Mouse (Mus musculus) granulocyte monocyte progenitor cell, adult 5-6 weeks (primary cell): ENCODE data around the gene E130208F15Rik. TPM values are rescaled to one million over a fixed set of nuclear protein-coding genes. Genes with fewer than 3 reads are reported as not detected.

ENCODE experiments used
- ATAC-seq: replicated peaks from 2 replicates; pipeline ENCODE4 v1.8.0; 2016; ENCODE audit warnings: mild to moderate bottlenecking, moderate TSS enrichment, inconsistent platforms; ENCODE audit not compliant: poor library complexity, severe bottlenecking
- total RNA-seq, 2 experiments: library from RNA; stranded (forward) in 1 of 2; stranded (reverse) in 1 of 2; fragments of 200-712, 200-1000 nt in 1 of 2; fragments of >200 nt in 1 of 2; fragmentation: Nextera tagmentation in 1 of 2; gene quantifications; 2 replicates each; pipeline ENCODE4 v1.2.3; 2014 to 2017

Gene E130208F15Rik
- total RNA-seq, 2 experiments from 2014 or later = 2.5 TPM; not detected in 1

DNA sequence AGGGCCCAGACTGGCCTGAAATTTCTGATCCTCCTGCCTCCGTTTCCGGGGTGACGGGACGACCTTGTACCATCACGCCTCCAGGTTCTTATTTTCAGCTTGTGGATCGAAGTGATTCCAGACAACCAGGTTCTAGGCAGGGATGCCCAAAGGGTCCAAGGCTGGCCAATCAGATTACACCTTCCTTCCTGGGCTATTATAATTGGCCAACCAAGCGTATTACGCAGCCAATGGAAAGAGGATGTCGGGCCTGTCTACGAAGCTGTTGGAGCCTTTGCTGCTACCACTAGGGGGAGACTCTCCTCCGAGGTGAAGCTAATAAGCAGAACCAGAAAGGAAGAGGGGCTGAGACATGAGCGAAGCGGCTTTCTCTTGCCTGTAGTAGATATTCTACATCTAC lies 10.3 kb downstream of the E130208F15Rik start:
- peak; percentile 90 for ATAC-seq

DNA sequence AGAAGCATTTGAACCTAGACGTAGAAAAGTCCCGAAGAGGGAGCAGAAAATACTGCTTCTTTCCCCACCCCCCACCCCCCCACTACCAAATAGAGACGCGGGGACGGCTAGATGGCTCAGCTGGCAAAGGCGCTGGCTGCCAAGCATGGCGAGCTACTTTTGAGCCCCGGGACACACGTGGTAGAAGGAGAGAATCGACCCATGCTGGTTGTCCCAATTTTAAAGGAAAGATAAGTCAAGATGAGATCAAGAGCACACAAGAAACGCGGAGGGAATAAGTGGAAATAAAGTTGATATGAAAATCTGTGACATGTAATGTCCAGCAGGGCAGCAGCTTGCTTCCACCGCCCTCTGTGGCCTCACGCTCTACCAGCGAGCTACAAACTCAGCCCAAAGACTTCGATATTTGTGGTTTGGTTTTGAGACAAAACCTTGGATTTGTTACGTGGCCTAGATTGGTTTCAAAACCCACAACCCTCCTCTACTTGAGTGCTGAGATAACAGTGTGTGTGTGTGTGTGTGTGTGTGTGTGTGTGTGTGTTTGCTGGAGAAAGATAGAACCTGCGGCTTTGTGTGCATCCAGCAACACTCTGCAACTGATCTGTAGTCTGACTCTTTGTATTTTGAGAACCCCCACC lies 11.2 kb downstream of the E130208F15Rik start:
- ATAC-seq = no peak

DNA sequence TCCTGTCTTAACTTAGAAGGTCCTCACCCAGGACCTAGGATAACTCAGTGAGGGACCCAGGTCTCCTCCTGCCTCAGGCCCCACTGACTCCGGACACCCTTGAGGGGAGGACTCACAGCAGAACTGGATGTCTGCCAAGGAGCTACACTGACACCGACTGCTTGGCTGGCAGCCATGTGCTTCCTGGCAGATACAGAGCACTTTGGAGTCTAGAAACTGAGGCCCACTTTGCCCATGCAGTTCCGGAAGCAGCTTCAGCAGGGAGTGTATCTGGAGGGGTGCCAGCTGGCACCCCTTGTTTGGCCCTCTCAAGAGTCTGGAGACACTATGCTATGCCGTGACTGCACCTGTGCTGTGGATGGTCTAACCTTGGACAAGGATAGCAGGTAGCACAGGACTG lies 11.9 kb downstream of the E130208F15Rik start:
- ATAC-seq = no peak

DNA sequence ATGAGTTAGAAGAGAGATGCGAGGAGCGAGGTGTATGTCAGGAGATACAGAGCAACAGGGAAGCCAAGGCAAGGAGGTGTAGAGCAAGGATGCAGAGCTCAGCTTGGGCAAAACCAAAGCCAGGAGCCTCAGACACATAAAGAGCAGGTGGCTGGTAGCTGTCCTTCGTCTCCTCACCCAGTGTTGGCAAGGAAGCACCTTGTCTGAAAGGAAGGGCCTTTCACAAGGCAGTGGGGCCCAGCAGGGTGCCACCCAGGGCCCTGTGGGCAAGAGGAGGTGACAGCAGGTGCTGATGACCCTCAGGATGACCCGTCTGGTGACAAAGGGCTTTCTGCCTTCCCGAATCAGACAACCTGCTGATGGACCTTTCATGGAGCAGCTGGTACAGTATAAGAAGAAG lies 13.0 kb downstream of the E130208F15Rik start:
- ATAC-seq = no peak

DNA sequence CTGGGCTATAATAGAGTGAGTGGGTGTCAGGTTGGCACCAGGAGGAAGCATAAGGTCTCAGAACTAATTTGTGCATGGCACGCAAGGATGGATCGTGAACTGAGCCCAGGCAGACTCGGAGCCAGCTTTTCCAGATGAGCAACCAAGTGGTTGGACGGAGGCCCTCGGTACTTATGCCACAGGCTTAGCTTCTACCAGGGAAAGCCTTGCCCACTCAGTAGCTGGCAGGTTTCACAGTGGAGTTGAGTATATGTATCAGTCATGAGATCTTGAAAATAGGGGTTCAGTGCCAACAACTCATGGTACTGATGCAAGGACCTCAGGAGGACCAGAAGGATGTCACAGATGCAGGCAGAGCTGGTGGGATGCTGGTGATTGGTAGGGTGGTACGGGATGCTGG lies 14.1 kb downstream of the E130208F15Rik start:
- no peak for ATAC-seq

DNA sequence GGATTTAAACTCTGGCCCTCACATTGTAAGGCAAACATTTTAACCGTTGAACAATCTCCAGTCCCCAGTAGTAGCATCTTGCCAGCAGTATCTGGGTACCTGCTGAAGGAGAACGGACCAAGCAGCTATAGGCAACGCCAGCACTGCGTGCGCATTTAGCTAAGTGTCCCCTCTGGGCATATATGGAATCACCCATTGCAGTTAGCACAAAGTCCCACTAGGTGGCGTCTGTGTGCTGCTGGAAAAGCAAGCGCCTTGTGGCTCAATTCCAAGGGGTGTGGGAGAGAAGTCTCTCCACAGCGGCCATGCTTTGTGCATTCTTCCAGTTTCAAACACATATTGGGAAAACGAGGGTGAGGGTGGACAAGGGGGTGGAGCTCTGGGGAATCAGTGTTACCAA lies 14.8 kb downstream of the E130208F15Rik start:
- peak; percentile 72 for ATAC-seq

DNA sequence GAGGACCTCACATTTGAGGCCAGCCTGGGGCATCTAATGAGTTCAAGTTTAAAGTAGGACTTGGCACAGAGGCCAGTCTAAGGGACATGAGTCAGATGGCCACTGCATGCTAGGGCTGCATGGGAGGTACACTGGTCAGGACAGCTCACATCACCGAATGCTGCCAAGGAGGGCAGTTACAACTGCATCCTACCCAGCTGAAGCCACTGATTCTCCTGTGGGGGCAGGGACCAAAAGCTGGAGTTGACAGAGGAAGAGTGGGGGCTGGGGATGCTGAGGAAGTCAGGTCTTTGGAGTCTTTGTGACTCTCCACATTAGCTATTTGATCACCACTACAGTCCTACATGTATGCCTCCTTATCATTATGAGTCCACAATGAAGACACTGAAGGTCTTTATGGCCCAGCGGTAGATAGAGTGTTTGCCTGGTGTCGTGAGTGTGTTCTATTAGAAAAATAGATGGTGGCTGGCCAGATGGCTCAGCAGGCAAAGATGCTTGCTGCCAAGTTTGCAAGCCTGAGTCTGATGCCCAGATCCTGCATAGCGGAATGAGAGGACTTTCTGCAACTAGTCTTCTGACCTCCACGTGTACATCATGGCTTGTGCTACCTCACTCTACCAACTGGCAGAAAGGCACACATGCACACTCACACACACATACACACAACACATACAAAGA lies 18.0 kb downstream of the E130208F15Rik start:
- no peak for ATAC-seq

DNA sequence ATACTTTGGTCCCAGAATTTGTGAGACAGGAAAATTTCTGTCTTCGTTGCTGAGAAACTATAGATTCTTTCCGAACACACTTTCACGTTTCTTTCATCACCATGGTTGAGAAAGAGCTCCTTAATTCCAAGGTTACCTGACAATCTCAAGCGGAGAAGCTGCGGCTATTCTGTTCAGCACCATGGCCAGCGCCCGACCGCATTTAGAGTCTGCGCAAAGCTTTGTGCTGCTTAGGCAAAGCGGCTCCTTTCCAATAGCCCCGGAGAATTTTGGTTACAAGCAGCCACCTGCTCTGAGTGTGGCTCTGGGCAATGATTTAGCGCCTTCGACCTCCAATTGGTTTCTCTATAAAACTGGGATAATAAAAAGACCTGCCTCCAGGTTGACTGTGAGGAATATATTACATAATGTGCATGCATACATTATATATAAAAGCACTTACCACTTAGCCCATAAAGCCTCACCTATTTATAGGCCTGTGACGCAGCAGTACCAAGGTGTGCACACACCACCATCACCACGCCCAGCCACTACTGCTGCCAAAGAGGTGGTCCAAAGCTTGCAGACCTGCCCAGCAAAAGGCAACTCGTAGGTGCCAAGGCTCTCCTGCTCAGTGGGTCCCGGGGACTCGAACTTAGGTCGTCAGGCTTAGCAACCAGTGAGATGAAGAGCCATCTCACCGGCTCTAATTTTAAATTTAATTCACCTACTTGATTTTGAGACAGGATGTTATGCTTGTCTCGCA lies 25.3 kb downstream of the E130208F15Rik start:
- ATAC-seq = peak; percentile 43; the same call in 1 of the 2 replicates

DNA sequence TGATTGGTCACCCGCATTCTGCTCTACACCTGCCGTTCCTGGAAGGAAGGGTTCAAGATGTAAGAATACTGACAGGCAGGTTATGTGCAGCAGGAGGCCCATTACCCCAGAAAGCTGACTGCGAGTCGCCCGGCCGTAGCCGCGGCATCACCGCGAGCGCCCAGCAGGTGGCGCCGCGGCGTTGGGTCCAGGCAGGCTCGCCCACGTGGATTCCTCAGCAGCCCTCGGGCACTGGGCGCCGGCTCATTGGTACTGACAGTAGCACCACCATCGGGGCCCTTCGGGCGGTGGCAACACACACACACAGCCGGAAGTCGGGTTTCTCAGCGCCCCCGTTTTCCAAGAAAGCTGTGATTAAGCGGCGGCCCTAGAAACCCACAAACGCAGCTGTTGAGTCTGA lies 26.3 kb downstream of the E130208F15Rik start:
- ATAC-seq = peak; percentile 87

DNA sequence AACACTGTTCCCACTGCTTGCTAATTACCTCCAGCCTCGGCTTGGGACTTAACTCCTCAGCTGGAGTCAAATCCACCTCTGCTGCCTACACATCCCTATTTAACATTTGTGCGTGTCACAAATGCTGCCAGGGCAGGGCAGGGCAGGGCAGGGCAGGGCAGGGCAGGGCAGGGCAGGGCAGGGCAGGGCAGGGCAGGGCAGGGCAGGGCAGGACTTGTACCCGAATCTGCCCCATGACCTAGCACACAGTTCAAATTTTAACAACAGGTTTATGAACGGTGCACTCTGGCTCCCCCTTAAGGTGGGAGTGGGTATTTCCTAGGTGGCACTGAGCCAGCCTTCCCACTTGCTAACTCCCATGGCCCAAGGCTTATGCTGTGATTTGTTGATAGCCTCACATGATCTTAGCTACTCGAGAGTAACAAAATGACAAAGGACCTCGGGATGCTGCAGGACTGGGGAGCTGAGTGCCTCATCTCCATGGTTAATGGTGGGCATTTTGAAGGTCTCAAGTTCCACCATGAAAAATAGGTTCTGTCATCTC lies 31.8 kb downstream of the E130208F15Rik start:
- ATAC-seq = peak; percentile 70

DNA sequence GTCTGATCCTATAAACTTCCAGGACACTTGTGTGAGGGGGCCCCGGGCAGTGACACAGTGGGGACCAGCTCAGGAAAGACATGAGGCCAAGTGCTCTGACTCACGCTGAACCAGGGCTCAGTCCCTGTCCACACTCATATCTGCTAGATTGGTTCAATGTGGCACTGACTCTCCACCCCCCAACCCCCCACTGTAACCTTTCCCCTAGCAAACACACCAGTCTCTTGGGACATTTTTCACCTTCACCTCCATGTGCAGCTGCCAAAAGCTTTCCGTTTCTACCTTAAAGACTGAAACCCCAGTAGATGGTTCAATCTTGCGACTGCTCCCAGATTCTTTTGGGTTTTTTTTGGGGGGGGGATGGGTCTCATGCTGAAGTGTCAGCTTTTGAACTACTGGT lies 32.5 kb downstream of the E130208F15Rik start:
- ATAC-seq = no peak

DNA sequence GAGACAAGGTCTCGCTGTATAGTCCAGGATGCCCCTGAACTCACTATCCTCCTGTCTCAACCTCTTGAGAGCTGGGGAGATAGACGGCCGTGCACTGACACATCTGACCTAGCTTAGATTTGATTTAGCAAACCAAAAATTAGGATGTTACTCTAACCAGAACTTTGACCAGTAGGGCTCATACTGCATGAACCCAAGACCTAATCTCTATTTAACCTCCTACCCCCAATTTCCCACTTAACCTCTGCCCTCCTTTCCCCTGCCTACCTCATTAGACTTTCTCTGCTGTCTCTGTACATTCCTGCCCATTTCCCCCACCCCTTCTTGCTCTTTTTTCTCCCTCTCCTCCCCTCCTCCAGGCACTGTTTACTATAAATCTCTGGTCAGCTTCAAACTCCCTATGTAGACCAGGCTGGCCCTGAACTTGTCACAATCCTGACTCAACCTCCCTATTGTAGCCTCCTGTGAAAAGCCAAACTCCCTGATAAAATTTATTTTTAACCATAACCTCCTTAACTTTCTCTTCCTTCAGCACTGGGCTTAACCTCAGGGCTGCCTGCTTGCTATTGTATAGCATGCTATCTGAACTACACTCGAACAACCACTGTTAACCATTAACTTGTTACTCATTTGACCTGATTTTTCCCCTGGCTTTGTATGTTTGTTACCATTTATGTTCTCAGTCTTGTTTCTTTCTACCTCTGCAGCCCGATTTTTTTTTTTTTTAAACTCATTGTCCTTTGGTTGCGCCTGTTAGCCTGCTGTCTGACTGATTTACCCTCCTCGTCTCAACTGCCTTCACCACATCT lies 37.0 kb downstream of the E130208F15Rik start:
- no peak for ATAC-seq

DNA sequence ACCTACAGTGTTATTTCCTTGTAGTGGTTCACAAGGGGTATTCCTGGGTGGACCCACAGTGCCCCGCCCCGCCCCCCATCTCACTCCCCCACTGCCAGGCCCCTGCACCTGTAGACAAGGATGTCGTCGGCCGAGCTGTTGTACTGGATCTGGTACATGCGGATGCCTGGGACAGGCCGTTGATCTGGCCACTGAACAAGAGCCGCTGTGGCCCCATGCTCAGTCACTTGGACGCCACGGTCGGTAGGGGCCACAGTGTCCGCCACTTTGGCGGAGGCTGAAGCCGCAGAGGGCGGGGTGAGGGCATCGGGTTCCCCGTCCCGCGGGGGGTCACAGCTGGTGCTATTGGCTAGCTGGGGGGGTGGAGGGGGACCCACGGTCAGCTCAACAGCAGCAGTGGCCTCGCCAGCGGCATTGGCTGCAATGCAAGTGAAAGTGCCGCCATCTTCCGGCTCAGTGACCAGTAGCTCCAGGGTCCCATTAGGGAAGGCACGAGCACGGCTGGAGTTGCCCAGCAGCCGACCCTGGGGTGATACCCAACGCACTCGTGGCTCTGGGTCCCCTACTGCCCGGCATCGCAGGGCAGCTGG lies 37.8 kb downstream of the E130208F15Rik start:
- ATAC-seq = no peak

DNA sequence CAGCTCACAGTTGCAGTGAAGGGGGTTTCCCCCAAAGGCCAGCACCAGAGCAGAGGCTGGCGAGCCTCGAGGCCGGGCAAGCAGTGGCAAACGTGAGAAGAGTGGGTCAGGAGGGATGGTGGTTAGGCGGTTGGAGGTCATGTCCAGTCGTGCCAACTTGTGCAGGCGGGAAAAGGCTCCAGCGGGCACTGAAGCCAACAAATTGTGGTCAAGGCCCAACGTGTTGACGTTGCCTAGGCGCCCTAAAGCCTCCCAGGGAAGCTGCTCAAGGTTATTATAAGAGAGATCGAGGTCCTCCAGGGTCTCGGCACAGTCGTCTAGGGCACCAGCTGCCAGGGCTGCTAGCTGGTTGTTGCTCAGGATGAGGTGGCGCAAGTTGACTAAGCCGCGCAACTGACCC lies 38.5 kb downstream of the E130208F15Rik start:
- ATAC-seq = no peak

DNA sequence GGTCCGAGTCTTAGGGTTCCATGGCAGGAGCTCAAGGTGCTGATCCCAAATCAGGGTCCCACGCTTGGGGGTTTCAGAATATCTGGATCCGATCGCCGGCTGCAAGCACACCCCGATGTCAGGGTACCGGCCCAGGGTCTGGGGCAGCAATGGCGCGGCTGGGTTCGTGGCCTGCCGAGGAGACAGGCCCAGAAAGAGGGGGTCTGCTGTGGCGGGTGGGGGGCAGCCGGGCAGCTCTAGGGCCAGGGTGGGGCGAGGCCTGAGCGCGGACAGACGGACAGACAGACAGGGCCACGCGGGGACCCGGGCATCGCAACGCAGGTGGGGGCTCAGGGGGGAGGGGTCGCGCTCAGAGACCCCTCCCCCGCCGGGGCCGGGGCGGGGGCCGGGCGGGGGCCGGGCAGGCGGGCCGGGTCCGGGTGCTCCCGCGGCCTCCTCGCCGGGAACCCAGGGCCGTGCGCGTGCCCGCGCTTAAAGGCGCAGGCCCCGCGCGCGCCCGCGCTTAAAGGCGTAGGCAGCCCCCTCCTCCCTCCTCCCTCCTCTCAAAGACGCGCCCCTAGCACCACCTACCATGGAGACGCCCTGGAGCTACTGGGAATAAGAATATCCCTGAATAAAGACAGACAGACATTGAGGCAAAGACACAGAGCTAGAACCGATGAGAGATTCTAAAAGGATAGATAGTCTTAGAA lies 41.3 kb downstream of the E130208F15Rik start, which contains the start of gene Lrfn3:
Gene Lrfn3 (minus strand): TSS at position 121 of the 692 bp plus-strand sequence.
- no peak for ATAC-seq

DNA sequence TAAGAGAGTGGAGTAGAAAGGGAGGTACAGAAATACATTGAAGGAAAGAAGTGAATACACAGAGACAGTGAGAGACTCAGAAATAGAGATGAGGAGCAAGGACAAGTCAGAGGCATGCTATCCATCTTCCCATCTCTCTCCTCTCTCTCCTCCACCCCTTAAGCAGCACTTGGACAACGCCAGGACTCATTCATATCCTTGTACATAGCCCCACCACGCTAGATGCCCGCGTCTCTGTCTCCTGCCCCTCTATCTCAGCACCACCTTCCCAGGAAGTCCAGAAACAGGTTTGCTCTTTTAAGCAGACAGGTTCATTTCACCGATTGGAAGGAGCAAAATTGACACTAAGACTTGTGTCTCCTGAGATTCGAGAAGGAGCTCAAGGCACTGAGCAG lies 41.8 kb downstream of the E130208F15Rik start:
- no peak for ATAC-seq

DNA sequence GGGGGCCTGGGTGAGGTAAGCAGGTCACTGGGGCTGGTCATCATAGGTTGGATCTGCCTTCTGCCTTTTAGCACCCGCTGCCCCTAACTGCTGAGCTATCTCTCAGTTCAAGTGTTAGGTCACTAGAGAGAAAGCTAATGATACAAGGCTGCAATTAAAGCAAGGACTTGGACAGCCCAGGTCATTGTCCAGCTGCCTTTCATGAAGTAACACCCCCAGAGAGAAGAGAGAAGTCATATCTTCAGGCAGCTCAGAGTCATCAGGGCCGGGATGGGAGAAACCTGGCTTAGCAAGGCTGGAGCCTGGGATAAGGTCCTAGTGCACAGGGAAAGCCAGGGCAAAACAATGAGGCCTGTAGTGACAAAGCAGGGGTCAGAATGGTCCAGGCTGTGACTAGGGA lies 45.9 kb downstream of the E130208F15Rik start:
- no peak for ATAC-seq
